Mouse (Mus musculus) cerebellum, postnatal 4 days (tissue): ENCODE measurements around the gene Olfr1277.

Experiments
- DNase-seq, 2 experiments: peaks; one replicate each; pipeline ENCODE4 v3.0.0; 2022; ENCODE audit warnings: low spot score in 2 of 2, mixed read lengths in 1 of 2

The Olfr1277 gene

DNA sequence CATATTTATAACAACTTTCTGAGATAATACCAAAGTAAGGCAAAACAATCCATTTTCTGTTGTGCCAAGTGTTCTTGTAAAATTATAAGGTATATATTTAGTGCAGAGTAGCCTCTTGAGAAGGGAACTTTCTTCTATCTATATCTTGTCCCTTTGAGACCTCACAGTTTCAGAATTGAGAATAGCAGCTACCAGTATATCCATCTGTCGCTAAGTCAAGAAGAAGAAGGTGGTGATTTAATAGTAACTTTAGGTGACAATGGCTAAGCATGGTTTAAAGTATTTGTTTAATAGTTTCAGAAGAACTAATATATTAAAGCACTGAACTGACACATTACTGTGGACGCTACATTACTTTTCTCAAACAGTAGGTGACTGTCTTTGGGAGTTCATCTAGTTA is at the start of gene Olfr1277:
Olfr1277 (minus strand) TSS at position 101 of the 400 bp plus-strand sequence.
- DNase-seq = no peak

DNA sequence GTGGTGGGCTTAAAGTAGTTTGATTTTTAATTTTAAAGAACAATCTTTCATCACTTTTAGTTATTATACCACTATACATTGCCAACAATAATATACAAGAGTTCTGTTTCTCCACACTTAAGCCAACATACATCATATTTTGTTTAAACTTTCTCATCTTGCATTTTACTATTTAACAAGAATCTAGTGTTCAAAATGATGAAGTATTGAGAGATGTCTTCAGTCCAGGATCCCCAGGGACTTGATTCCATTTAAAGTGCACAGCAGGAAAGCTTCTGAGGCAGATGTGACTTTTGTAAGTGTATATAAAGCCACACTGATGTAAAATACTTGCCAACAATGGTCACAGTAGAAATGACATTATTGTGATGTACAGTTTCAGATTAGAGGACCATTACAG is 39.8 kb upstream of the Olfr1277 start, which contains the start of gene Olfr1280:
Olfr1280 (plus strand) TSS at position 301 of the 400 bp plus-strand sequence.
- DNase-seq = no peak

GRCm38 (mm10) chr2:111300374-111300773 is 26.5 kb upstream of the Olfr1277 start, which contains the start of gene Olfr1279:
TSS of gene Olfr1279 (plus strand) at chr2:111300635.
- no peak for DNase-seq

DNA sequence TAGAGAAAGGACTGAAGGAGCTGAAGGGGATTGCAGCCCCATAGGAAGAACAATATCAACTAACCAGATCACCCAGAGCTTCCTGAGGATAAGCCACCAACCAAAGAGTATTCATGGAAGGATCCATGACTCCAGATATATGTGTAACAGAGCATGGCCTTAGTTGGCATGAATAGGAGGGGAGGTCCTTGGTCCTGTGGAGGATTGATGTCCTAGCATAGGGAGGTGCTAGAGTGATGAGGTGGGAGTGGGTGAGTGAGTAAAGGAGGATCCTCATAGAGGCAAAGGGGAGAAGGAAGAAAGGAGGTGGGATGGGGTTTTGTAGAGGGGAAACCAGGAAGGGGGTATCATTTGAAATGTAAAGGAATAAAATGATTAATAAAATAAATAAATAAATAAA is 24.6 kb upstream of the Olfr1277 start:
- no peak for DNase-seq

GRCm38 (mm10) chr2:111289836-111290235 is 15.9 kb upstream of the Olfr1277 start, which contains the start of gene Olfr1278:
TSS of gene Olfr1278 (plus strand) at chr2:111290136.
- DNase-seq = no peak

DNA sequence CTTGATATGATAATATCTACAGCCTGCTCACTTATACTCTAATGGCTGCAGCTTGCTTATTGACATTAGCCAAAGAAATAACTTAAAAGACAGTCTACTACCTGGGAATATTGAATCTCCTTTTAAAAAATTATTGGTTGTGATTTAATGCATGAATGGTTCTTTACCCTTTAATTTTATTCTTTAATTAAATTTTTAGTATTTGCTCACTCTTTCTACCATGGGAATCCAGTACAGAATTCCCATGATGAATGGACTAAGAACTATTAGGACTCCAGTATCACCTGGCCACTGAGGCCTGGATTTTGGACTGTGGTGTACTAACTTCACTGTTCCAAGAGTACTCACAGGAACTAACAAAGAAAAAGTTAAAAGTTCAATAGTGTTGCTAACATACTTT is 19.7 kb downstream of the Olfr1277 start, which contains the start of gene Olfr1276:
Olfr1276 (plus strand) TSS at position 301 of the 400 bp plus-strand sequence.
- no peak for DNase-seq

- DNase-seq = no peak
Observed at GRCm38 (mm10) chr2:111235186-111235585, 38.7 kb downstream of the Olfr1277 start, which contains the start of gene Olfr1275. TSS of gene Olfr1275 (minus strand) at chr2:111235286.

GRCm38 (mm10) chr2:111229502-111229901 is 44.4 kb downstream of the Olfr1277 start, which contains the start of gene 4930430A15Rik:
TSS of gene 4930430A15Rik (minus strand) at chr2:111229602.
- DNase-seq = no peak
